Mouse (Mus musculus) heart, adult 2 months (tissue): Measurements from ENCODE around the gene Znrd1as.

ENCODE experiments used
- CTCF ChIP-seq: fragments of 200-600 bp; IDR thresholded peaks from 2 replicates; pipeline ENCODE4 v1.8.1; 2022; ENCODE audit warnings: antibody characterized with exemption, mild to moderate bottlenecking, moderate library complexity
- POLR2A ChIP-seq: fragments of 200-500 bp; IDR thresholded peaks from 2 replicates; pipeline ENCODE4 v1.6.1; 2011; ENCODE audit warnings: mild to moderate bottlenecking, low read depth, low read length, control low read depth; ENCODE audit not compliant: insufficient read depth

- TF ChIP-seq CTCF (peak; percentile 64), POLR2A (no peak; the same call in 1 of the 2 replicates)
Measured at GRCm38 (mm10) chr17:36947051-36947819, 11.2 kb upstream of the Znrd1as start.
